Mouse (Mus musculus) right cerebral cortex, adult 2 months (tissue): ENCODE data around the gene Bend5.

ENCODE experiments used
- DNase-seq, 2 experiments: peaks; one replicate each; pipeline ENCODE4 v3.0.0; 2021 to 2022; ENCODE audit warnings: low spot score in 2 of 2

Gene Bend5

DNA sequence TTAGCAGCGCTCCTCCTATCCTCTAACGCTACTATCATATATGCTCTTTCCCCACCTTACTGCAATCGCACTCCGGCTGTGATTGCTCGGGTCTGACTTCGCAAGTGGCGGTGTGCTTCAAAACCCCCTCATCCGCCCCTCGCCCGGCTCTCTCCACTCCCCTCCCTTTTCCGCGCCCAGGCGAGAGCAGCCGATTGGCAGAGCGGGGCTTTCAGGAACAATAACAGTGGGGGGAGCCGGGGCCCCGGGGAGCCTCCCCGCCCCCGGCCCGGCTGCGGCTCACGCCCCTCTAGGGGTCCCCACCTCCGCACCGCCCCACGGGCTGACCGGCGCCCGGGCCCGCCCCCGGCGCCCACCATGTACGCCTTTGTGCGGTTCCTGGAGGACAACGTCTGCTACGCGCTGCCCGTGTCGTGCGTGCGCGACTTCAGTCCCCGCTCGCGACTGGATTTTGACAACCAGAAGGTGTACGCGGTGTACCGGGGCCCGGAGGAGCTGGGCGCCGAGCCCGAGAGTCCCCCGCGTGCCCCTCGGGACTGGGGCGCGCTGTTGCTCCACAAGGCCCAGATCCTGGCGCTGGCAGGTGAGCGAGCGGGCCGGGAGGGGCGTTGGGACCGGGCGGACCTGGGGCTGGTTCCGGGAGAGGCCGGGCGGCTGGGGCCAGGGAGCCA, at the start of gene Bend5:
Gene Bend5 (plus strand): TSS at position 189 of the 671 bp plus-strand sequence.
- peak; percentile 63 to 75 for DNase-seq

DNA sequence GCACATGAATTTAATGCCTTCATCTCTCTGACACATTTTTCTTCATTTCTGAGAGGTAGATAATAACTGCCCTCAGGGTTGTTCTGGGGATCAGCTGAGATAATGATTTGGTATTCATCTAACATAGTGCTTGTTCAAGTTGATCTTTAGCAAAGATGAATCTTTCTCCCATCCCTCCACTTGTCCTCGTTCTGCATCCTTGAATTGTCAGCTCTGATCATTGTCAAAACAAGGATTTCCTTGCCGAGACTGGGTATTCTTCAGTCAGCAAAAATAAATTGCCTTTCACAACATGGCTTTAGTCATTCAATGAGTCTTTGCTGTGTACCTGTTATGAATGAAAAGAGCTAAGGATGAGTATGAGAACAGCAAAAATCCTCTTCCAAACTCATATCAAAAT, 47.0 kb upstream of the Bend5 start:
- no peak for DNase-seq

DNA sequence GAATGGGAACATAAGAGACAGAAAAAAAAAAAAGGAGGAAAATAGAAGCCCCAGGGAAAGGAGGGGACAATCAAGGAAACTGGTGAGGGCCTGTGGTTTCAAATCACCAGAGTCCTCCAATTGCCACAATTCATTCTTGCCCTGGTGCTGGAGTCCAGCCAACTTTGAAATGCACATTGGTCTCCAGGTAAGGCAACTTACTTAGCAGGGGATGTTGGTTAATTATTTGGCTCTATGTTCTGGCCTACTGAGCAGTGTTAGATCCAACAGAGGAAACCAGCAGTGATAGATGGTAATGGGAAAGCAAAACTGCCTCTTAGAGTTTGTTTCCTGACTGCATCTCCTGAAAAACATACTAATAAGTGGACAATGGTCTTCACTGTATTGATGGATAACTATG, 37.6 kb upstream of the Bend5 start:
- no peak for DNase-seq

DNA sequence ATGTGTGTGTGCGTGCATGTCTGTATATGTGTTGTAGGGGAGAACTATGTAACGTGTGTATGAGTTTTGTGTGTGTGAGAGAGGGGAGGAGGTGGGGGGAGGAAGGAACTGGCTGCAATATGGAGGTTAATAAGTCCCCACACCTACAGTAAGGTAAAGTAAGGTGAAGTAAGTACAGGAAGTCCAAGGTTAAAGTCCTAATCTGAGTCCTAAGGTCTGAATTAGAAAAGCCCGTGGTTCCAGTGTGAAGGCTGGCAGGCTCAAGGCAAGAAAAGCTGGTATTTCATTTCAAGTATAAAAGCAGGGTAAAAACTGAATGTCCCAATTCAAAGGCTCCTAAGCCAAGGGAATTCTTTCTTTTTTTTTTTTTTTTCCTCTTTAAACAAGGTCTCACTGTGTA, 36.7 kb upstream of the Bend5 start:
- no peak for DNase-seq

DNA sequence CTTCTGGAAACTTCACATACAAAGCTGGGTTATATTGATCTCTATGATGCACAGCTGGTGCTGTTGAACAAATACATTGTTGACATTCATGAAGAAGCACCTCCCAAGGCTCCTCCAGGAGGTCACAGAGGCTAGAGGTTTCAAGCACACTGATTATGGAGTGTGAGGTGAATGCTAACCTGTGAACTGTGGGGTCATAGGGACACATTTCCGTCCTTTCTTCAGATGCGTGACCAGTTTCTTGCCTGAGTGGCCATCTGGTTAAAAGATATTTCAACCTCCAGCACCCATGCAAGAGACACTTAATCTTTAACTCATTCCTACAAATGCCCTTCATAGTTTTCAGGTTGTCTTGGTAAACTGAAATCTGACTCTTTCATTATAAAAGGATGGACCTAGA, 31.7 kb upstream of the Bend5 start:
- DNase-seq, result no peak

DNA sequence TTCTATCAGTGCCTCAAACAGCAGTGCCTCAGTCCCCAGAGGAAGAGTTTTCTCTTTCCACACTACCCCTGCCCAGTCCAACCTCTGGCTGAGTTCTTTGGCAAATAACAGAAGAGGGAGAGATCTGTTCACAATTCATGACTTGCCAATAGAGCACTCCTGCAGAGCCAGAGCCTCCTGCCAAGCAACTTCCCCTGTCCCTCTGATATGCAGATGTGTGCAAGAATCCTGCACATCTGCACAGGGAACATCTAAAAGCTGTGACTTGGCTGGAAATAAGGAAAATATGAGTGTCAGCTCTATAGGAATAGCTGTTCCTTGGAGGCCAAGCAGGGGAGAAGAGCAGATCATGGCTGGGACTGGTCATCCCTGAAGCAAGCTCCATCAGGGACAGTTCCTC, 24.1 kb upstream of the Bend5 start:
- DNase-seq, result no peak

DNA sequence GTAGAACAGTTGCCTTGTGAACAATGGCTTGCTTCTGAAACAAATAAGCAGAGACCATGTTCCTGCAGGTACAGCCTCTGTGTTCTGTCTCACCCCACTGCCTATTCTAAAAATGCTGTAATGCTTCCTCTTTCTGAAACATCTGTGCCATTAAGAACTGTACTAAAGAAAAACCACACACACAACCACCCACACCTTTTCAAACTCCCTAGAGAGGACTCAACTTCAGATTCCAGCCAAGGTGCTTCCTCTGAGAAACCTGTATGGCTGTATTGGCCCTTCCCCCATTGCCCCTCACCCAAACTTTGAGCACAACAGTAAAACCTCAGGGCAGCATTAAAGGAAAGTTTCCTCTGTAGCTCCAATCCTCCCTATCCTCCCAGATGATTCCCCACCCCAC, 15.0 kb upstream of the Bend5 start:
- no peak for DNase-seq

DNA sequence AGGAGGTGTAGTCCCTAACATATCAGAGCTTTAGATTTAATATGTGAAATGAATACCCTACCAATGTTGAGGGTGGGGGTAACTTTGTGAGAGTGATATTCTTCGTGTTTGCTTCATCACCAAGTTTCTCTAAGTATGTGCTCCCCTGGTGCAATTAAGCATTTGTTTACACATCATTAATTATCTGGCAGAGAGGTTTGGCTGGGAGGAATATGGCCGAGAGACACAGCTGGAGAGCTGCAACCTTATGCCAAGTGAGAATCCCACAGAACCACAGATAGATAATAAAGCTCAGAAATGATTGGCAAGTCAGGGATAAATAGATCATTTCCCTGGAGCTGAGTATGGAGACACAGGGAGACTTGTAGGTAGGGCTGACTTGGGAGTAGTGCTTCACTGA, 14.1 kb upstream of the Bend5 start:
- DNase-seq, result no peak

DNA sequence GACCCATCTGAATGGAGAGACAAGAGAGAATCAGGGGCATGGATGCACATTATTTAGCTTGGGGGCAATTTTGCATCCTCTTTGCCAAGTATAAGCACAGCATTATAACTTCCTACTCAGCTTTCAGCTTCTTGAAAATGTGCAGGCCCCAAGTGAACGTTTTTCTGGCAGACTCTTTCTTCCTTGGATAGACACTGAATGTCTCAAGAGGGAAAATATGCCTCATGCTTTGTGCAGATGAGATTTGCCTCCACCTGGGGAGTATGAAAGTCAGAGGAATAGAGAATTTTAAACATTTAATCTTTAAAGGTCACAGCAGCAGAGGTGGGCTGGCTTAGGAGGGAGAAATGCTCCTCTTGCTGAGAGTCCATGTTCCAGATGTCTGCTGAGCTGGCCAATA, 11.6 kb upstream of the Bend5 start:
- no peak for DNase-seq

DNA sequence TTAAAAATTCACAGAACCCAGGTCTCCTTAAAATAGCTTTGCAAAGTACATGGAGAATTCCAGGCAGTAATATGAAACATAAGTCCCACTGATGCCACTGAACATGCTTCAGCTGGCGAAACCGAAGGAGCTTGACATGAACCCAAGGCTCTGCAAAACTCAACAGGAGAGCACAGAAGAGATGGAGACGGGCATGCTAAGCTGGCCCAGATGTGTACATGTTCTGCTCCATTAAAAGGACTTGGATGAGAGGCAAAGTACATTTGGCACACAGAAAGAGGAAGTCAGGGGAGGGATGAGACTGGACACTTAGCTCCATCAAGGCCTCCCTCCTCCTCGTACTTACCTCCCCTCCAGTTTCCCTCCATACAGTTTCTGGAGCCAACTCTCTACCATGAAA, 4.1 kb upstream of the Bend5 start:
- no peak for DNase-seq

DNA sequence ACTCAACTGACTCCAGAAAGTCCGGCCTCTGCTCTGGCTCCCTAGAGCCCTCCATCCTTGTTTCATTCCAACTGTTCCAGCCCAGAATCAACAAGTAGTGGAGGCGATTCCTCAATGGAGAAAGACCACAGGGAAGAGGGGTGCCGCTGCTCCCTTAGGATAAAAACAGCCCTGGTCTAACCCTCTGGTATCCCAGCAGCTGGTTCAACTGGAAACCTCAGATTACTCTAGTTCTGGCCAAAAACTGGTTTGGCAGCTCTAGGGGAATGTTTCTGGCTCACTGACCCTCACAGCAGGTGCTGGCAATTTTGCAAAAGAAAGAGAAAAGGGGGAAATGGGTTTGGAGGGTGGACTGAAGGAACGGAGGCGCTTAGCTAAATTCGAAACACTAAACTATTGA, 407 bp upstream of the Bend5 start:
- no peak for DNase-seq

DNA sequence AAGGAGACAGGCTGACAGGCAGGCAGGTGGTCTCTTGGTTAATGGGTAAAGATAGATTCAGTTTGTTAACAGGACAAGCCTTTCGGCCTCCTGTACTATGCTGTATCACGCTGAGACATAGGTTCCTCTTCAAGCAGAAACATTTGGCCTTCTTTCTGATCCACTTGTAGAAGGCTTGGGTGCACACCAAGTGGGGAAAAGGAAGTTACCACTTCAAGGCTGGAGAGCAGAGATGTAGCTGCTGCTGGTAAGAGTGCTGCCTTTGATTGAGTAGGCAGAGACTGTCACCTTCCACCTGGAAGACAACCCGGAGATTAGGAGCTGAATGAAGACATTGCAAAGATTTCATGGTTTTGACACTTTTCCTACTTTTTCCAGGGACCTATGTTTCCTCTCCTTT, 1.3 kb downstream of the Bend5 start:
- no peak for DNase-seq

DNA sequence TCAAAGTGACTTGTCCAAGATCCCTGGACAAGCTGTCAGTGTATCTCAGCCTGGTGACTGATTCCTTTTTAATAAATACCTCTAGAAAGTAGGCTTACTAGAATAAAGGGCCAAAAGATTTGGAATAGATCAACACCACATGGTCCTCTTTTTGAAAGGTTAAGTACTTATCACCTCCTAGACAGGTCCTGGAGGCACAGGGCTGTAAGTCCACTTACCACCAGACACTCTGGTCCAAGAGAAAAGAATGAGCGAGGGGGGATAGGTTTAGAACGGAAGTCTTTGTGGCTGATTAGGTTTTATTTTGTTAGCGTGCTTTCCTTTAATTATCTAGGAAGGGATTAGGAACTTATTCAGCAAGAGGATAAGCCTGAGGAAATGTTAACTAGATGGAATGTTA, 1.7 kb downstream of the Bend5 start:
- no peak for DNase-seq

DNA sequence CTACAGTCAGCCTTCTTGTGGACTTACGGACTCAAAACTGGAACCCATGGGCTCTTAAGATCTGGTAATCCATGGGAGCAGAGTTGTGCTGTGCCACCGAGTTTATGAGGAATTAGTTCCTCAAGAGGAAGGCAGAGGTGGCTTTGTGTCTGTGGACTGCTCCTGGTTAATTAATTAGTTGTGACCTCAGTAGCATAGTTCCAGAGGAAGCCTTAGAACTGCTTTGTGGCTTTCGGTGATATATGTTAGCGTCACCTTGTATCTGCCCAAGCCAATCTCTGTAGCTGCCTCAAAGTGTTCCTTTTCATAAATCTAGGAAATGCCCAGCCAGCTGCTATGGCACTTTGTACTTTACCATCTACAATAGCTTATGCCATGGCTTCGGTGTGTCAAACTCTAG, 2.9 kb downstream of the Bend5 start:
- DNase-seq, result no peak

DNA sequence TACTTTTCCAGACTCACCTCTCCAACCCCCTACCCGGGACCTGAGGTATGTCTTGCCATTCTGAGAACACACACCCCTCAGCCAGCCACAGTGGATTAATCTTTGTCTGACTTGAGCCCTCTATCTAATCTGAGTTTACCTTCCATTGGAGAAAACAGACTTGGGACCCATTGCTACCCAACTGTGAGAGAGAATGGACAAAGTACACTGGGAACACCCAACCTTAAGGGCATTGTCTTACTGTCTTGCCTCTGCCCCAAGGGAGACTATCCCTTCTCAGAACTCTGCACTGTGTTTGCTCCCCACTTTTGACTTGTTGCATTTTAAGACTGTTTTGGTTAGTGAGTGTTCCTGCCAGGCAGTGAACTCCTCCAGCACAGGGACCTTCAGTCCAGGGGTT, 4.7 kb downstream of the Bend5 start:
- DNase-seq, result no peak

DNA sequence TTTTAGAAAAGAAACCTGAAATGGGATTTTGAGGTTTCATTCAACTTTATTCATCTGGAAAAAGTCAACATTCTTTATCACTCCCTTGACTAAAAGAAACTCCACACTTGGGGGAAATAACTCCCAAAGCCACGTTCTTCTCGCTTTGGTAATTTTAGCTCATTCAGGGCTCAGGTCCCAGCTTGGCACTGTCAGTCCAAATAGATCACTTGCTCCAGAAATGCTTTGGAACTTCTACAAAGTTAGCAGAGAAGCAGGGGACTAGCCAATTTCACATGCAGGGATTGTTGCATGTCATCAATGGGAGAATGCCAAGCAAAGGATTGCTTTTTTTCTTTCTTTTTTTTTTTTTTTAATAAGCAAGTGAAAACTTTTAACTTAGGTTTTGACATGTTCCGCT, 5.2 kb downstream of the Bend5 start:
- DNase-seq, result no peak

DNA sequence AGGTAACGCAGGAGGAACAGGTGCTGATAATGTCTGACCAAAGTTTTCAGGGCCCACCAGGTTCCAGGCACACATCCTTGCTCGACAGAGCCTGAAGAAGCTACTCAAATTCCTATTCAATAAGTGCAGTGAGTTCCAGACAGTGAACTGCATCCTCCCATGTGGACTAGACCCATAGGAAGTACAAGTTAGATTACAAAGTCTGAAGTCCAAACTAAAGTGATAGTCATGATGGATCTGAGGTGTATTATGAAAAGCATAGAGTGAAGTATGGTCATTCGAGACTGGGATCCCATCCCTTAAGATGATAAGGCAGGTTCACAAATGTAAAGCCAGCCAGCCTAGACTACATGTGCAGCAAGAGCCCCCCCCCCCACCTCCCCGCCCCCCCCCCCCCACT, 6.1 kb downstream of the Bend5 start:
- no peak for DNase-seq

DNA sequence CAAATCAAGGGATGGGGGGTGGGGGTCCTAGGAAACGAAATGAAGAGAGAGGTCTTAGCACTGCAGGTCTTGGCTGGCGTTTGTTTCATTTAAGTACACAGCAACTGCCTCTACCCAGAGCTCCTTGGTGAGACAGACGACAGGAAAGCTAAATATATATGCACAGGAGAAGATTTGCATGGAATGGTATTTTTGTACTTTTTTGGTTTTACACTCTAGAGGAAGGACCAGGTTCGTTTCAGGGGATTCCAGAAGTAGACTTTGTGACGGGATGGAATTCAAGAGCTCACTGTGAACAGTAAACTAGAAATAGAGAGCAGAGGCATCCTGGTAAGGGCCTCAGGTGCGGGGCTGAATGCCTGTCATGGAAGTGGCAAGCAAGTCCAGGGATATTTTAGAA, 7.0 kb downstream of the Bend5 start:
- DNase-seq, result no peak

DNA sequence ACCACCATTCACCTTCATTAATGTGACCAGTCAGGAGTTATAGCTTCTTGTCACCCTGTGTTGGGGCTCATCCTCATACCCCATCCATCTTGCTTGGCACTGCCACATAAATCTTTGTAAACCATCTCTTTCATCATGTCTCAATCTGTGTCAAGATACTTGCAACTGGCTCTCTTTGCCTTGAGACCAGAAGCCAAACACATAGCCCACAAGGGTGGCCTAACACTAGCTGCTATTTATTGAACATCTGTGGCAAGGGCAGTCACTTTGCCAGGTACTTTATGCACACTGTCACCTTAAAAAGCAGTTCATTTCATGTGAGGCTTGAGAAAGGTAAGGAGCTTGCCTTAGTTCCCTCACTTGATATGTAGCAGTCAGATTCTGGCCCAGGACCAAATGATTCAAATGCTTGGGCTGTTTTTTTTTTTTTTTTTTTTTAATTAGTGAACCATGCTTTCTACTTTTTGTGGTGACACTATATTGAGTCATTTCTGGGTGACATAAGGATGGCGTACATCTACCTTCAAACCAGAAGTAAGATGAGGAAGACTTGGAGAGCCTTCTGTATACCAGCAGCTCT, 9.7 kb downstream of the Bend5 start:
- DNase-seq, result no peak

DNA sequence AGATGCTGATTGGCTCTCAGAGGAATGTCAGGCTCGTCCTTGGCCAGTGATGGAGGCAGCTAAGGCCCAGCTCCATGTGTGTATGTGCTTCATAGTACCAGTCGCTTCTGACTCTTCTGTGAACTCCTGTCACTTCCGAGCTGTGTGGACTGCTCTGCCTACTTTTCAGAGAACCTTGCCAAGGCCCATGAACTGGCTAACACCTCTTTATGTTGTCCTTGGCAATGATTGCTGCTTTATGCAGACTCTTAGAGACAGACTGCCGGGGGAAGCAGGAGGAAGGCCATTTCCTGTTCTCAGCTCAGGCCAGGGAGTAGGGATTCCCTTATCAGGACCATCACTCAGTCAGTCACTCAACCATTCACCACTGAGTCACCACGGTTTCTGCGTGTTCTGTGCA, 10.4 kb downstream of the Bend5 start:
- DNase-seq, result no peak

DNA sequence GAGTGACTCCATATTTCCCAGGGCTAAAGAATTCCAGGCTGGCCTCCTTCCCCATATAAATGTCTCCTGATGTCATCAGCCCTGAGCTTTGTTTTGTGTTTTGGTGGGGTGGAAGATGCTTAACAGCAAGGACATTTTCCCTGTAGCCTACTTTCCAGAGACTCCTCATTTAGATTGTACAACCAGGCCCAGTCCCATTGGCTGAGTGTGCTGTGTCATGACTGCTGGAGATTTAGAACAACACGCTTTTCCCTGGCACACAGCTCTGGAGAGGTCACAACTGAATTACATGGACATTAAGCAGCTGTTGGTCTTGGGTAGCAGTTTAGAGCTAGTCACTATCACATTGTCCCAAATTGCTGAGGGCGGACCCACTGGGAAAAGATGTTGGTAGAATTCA, 16.4 kb downstream of the Bend5 start:
- DNase-seq, result no peak

DNA sequence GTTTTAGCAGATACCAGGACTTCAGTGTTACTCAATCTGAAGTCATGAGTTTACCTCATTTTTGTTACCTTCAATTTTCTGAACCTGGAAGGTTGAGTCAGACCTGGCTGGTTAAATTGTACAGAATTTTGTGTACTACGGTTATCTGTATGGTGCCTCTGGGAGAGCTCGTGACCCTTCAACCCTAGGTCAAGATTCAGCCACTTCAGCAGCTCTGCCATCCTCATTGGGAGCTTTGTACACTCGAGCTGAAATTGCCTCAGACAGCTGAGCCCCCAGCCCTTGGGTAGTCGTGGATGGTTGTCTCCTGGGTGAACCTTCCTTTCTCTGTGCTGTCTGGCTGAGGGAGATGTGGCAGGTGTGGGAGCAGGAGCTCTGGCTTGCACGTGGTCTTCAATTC, 17.2 kb downstream of the Bend5 start:
- no peak for DNase-seq

DNA sequence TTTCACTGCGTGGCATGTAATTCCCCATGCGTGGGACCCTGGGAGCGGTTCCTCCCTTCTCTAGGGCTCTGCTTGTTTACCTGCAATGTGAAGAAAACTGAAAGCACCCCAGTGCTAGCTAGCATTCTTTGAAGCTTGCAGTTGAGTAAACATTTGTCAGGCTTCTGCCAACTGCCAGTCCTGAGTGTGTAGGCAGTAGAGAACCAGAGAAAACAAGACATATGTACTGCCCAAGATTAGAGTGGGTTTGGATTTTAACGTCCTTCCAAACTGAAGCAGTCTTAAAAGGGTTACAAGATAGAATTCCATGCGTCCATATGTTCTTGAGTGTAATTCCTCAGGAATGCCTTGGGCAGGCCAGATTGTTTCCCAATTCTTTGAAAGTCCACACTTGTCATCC, 17.6 kb downstream of the Bend5 start:
- peak in 1 of 2 experiments; percentile 32 for DNase-seq

DNA sequence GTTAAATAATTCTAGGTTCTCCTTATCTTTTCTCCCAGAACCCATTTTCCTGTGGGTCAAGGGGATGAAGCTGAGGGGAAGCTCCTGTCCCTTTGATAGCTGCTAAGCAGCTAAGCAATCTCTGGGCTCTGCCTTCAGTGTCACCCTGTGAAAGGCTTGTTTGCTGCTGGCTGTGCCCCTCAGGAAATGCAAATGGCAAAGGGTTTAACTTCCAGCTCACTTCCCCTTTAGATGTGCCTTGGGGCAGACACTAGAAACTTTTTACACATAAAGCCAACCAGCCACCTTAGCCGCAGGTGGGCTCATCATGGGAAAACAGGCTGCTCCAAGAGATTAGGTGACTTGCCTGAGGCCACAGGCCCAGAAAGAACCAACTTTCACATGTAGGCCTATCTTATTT, 26.9 kb downstream of the Bend5 start:
- DNase-seq, result no peak
